Mouse (Mus musculus): ENCODE results near the gene Dbt.

Dbt gene

GRCm38 (mm10) chr3:116542070-116542469 lies 29.2 kb downstream of the Dbt start:
- WGBS, result 78% methylated on average over 2 of the region's 2 CpGs

DNA sequence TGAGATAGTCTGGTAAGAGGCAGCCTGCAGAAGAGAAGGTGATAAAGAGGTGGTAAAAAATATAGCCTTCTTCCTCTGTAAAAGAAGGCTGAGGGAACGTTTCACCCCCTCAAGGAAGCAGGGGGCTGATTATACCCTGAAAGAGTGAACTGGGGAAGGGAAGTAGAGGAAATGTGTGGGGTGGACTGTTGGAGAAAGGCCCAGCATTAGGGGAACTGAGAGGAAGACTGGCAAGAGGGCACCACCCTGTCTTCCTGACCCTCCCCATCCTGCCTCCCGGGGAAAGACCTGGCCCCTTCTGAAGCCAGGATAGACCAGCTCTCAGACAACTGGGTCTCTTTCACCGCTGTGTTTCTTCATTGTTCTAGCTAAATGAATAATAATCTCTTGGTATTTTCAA lies 29.7 kb downstream of the Dbt start:
- 75% methylated on average over 3 of the region's 3 CpGs for WGBS

DNA sequence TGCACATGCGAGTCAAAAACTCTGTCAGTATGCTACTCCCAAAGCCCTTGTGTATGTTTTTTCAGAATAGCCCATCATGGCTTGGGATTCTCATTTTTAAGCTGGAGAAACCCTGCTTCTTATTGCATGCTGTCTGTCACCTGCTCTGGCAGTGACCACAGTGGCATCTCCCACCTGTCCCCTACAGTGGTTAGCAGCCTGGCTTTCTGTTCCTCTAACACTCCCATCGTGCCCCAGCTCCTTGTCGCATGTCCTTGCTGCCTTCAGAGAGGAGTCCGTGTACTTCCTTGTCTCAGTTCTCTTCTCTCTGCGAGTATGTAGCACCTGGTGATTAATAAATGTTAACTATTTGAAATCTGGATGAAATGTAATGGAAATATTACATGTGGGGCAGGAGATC lies 34.6 kb downstream of the Dbt start:
- WGBS, result 93% methylated on average over 5 of the region's 5 CpGs

DNA sequence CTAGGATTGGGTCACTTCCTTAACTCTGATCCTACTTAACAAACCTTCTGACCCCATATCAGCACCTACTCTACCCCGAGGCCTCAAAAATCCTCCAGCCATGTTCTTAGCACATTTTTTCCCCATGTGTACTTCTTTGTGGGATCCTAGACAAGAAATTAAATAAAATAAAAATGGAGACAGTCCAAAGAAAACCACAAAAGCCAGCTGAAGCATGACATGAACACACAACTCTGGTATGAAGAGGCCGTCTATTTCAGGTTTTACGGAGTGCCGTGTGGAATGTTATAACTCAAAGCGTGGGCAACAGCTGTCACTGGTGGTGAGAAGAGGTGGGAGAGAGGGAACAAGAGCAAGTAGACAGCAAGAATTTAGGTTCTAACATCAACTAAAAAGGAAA lies 38.5 kb downstream of the Dbt start:
- WGBS, result 60% methylated on average over 5 of the region's 5 CpGs

DNA sequence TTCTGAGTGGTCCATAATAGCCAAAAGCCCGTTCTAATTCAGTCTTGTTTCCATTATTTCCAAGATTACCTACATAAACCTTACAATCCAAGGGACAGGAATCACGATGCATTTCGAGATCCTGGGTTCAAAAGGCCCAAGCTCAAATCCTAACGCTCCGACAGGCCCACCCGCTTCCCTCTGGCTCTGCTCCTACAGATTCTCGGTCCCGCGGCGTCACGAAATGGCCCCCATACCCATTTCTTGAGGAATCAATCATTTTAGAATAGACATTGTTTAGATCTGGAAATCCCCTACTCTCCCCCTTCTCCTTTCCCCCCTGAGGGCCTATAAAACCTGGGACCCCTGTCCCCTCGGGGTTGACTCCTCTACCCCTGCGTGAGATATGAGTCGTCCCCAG lies 48.4 kb downstream of the Dbt start:
- WGBS, result 96% methylated on average over 14 of the region's 14 CpGs

GRCm38 (mm10) chr3:116562408-116563094 lies 49.7 kb downstream of the Dbt start, which contains the start of gene Lrrc39:
TSS of gene Lrrc39 (plus strand) at chr3:116562973.
- 73% methylated on average over 7 of the region's 7 CpGs for WGBS

DNA sequence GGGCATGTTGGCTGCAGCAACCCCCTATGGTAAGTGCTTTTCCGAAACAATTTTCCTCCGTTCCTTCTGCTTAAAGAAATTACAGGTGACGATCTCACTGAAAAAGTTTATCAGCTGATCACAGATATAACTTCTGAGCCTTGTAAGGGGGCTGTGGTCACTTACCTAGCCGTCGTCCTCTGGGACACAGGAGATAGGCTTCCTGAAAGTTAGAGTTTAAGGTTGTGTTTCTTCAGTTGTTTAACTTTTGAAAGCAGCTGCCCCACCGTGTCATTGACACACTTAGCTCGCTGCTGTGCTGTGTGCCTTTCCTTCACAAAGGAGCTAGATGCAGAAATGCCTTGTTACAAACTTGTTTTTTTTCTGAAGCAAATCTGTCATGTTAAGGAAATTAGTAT lies 50.2 kb downstream of the Dbt start:
- 78% methylated on average over 7 of the region's 7 CpGs for WGBS

DNA sequence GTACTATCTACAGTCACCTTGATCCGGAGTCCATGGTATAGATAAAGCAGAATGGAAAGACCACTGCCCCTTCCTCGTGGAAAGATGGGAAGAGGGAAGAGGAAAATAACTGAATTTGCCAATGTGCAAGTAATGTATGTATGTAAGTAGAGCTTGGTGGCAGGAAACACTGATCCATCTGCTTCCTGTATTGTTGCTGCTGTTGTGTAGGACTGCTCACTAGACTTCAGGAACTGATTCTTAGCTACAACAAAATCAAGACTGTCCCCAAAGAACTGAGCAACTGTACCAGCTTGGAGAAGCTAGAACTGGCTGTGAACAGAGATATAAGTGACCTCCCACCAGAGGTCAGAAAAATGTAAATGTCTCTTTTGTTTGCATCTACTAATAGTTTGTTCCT lies 57.8 kb downstream of the Dbt start:
- WGBS, result 71% methylated on average over 2 of the region's 2 CpGs

- 61% methylated on average over 3 of the region's 3 CpGs for WGBS
Measured at GRCm38 (mm10) chr3:116577286-116577685, 64.4 kb downstream of the Dbt start.

GRCm38 (mm10) chr3:116582201-116582600 lies 69.3 kb downstream of the Dbt start:
- WGBS, result 64% methylated on average over 9 of the region's 9 CpGs

DNA sequence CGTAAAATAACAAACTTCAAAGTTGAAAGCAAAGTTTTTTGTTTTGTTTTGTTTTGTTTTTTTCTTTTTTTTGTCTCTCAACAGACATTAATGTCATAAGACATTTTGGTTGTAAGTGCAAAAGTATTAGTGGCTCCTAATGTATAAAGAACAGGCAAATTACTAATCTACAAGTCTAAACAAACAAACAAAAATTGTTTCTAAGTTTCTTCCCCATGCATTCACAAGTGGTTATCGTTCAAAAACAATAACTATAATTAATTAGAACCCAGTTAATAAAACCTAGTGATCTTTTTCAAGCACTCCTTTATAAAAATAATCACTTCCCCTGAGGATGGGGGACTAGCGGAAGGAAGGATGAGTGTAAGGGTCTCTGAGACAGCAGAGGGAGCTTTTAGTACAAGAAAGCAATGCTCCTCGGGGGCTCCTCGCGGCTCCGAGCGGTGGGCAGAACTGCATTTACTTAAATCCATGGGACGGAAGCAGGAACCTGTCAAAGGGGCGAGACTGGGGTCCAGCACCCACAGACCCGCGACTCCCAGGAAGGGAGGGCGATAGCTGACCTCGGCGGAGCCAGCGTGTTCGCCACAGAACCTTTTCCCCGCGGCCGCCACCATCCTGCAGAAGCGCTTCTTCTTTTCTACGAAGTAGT lies 81.3 kb downstream of the Dbt start:
- 2% methylated on average over 22 of the region's 22 CpGs for WGBS

- under 1% methylated on average over 65 of the region's 65 CpGs for WGBS
Measured at GRCm38 (mm10) chr3:116594728-116595602, 82.1 kb downstream of the Dbt start, which contains the start of gene Sass6. TSS of gene Sass6 (plus strand) at chr3:116594982.

GRCm38 (mm10) chr3:116595603-116595991 lies 82.7 kb downstream of the Dbt start:
- WGBS, result 8% methylated on average over 10 of the region's 10 CpGs

Measured in cerebral cortex, adult 2 months (tissue).